Mouse (Mus musculus): Measurements from ENCODE around the gene Atp5g2.

- no peak for TF ChIP-seq EP300 (IDR thresholded peaks at IDR 0.05; ENCODE audit: low read depth)
- TF ChIP-seq CTCF (IDR thresholded peaks at IDR 0.05; ENCODE audit: low read depth) = no peak
Measured at GRCm38 (mm10) chr15:102669571-102669970, 2.6 kb downstream of the Atp5g2 start.
